Mouse (Mus musculus) thymus, adult 2 months (tissue): ENCODE data around the gene Alkbh6. TPM values are rescaled to one million over a fixed set of nuclear protein-coding genes. Genes with fewer than 3 reads are reported as not detected.

Experiments used
- DNase-seq: peaks from one replicate; pipeline ENCODE4 v3.0.0; 2021
- H3K27ac ChIP-seq: fragments of 200-500 bp; 2 replicates; pipeline ENCODE4 v1.5.1; 2012; ENCODE audit warnings: low read length, control low read depth; ENCODE audit not compliant: control insufficient read depth, insufficient read depth
- H3K27me3 ChIP-seq: fragments of 200-500 bp; 2 replicates; pipeline ENCODE4 v1.6.1; 2012; ENCODE audit warnings: mild to moderate bottlenecking, low read length, moderate library complexity, mixed read lengths; ENCODE audit not compliant: control insufficient read depth, insufficient read depth
- H3K36me3 ChIP-seq: fragments of 200-500 bp; 2 replicates; pipeline ENCODE4 v1.6.1; 2012; ENCODE audit warnings: mild to moderate bottlenecking, low read length, moderate library complexity; ENCODE audit not compliant: control insufficient read depth, insufficient read depth
- H3K4me1 ChIP-seq: fragments of 200-500 bp; replicated peaks from 2 replicates; pipeline ENCODE4 v1.6.1; 2012; ENCODE audit warnings: low read length; ENCODE audit not compliant: control insufficient read depth, insufficient read depth
- H3K4me3 ChIP-seq: fragments of 200-500 bp; 2 replicates; pipeline ENCODE4 v1.5.1; 2012; ENCODE audit warnings: mild to moderate bottlenecking, low read length, control low read depth, moderate library complexity; ENCODE audit not compliant: control insufficient read depth, insufficient read depth
- CTCF ChIP-seq: fragments of 200-500 bp; IDR thresholded peaks from 2 replicates; pipeline ENCODE4 v1.5.1; 2012; ENCODE audit warnings: mild to moderate bottlenecking, control low read depth, low read length, moderate library complexity, borderline replicate concordance; ENCODE audit not compliant: control insufficient read depth, poor library complexity, insufficient read depth; ENCODE audit errors: extremely low read depth
- POLR2A ChIP-seq: fragments of 200-500 bp; IDR thresholded peaks from 2 replicates; pipeline ENCODE4 v1.6.1; 2012; ENCODE audit warnings: mild to moderate bottlenecking, low read length, control low read depth, moderate library complexity; ENCODE audit not compliant: control insufficient read depth, poor library complexity, insufficient read depth; ENCODE audit errors: extremely low read depth
- WGBS: fragments of 180-500 bp; shearing (Covaris S2); methylation state at CpG from one replicate; pipeline ENCODE4 v1.1.7; 2018; 5-methylcytosine and 5-hydroxymethylcytosine counted together
- polyA plus RNA-seq: library from polyadenylated mRNA; depleted of rRNA; stranded (reverse); fragments of >200 nt; gene quantifications from 2 replicates; pipeline ENCODE4 v1.2.3, GENCODE M21; 2012

Gene Alkbh6
- polyA plus RNA-seq, 1 experiment: 192 TPM

- Histone ChIP-seq H3K4me3 (no peak overlapping the region), H3K27ac (no peak overlapping the region), H3K27me3 (no peaks in the 10 kb centered on the region), H3K4me1 (peaks cover 26% of the 10 kb centered on the region), H3K36me3 (no peaks in the 10 kb centered on the region)
- DNase-seq: peak; percentile 61
- TF ChIP-seq CTCF (peak; percentile 80; the same call in 1 of the 2 replicates), POLR2A (no peak)
- 6% methylated on average over 9 of the region's 9 CpGs for WGBS
Observed at GRCm38 (mm10) chr7:30336384-30336783, 27.9 kb downstream of the Alkbh6 start.

GRCm38 (mm10) chr7:30339432-30340109 is 31.1 kb downstream of the Alkbh6 start:
- Histone ChIP-seq H3K4me3 (no peak overlapping the region), H3K27me3 (no peaks in the 10 kb centered on the region), H3K27ac (no peak overlapping the region), H3K36me3 (no peaks in the 10 kb centered on the region), H3K4me1 (peaks cover 2% of the 10 kb centered on the region)
- 82% methylated on average over 5 of the region's 5 CpGs for WGBS
- TF ChIP-seq CTCF: no peak
- DNase-seq: no peak

DNA sequence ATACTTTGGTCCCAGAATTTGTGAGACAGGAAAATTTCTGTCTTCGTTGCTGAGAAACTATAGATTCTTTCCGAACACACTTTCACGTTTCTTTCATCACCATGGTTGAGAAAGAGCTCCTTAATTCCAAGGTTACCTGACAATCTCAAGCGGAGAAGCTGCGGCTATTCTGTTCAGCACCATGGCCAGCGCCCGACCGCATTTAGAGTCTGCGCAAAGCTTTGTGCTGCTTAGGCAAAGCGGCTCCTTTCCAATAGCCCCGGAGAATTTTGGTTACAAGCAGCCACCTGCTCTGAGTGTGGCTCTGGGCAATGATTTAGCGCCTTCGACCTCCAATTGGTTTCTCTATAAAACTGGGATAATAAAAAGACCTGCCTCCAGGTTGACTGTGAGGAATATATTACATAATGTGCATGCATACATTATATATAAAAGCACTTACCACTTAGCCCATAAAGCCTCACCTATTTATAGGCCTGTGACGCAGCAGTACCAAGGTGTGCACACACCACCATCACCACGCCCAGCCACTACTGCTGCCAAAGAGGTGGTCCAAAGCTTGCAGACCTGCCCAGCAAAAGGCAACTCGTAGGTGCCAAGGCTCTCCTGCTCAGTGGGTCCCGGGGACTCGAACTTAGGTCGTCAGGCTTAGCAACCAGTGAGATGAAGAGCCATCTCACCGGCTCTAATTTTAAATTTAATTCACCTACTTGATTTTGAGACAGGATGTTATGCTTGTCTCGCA is 38.3 kb downstream of the Alkbh6 start:
- Histone ChIP-seq H3K27me3 (no peaks in the 10 kb centered on the region; the same call in 1 of the 2 replicates), H3K36me3 (no peaks in the 10 kb centered on the region), H3K4me1 (no peaks in the 10 kb centered on the region), H3K4me3 (no peak overlapping the region), H3K27ac (no peak overlapping the region)
- WGBS: 25% methylated on average over 21 of the region's 21 CpGs
- TF ChIP-seq CTCF (no peak), POLR2A (no peak)
- peak; percentile 72 for DNase-seq

- DNase-seq: peak; percentile 66
- WGBS: under 1% methylated on average over 30 of the region's 30 CpGs
- TF ChIP-seq CTCF (peak; percentile 99), POLR2A (no peak)
- no peaks in the 10 kb centered on the region for H3K36me3 ChIP-seq
- H3K27me3 ChIP-seq: no peaks in the 10 kb centered on the region; the same call in 1 of the 2 replicates
- no peak overlapping the region for H3K4me3 ChIP-seq
- H3K27ac ChIP-seq: no peak overlapping the region
- H3K4me1 ChIP-seq: no peaks in the 10 kb centered on the region
Observed at GRCm38 (mm10) chr7:30347828-30348227, 39.3 kb downstream of the Alkbh6 start.

- no peaks in the 10 kb centered on the region for H3K36me3 ChIP-seq
- no peaks in the 10 kb centered on the region for H3K4me1 ChIP-seq
- no peaks in the 10 kb centered on the region; the same call in 1 of the 2 replicates for H3K27me3 ChIP-seq
- H3K4me3 ChIP-seq: no peak overlapping the region
- WGBS: 19% methylated on average over 6 of the region's 6 CpGs
- no peak for TF ChIP-seq POLR2A
- TF ChIP-seq CTCF: peak; percentile 40; the same call in 1 of the 2 replicates
- DNase-seq: peak; percentile 67
- H3K27ac ChIP-seq: no peak overlapping the region
Observed at GRCm38 (mm10) chr7:30353279-30353822, 44.8 kb downstream of the Alkbh6 start.

- no peak for TF ChIP-seq POLR2A
- TF ChIP-seq CTCF: no peak
- Histone ChIP-seq H3K27ac (no peak overlapping the region), H3K4me1 (no peaks in the 10 kb centered on the region), H3K4me3 (no peak overlapping the region), H3K36me3 (no peaks in the 10 kb centered on the region), H3K27me3 (no peaks in the 10 kb centered on the region; the same call in 1 of the 2 replicates)
- 70% methylated on average over 4 of the region's 4 CpGs for WGBS
- no peak for DNase-seq
Observed at GRCm38 (mm10) chr7:30354059-30354458, 45.5 kb downstream of the Alkbh6 start.
